Mouse (Mus musculus) gastrocnemius, adult 2 months (tissue): ENCODE data around the gene Herc2. TPM values are rescaled to one million over a fixed set of nuclear protein-coding genes. Genes with fewer than 3 reads are reported as not detected.

Source experiments
- DNase-seq: peaks from one replicate; pipeline ENCODE4 v3.0.0; 2022
- H3K27ac ChIP-seq: fragments of 200-600 bp; 2 replicates; pipeline ENCODE4 v1.8.1; 2022; ENCODE audit warnings: mild to moderate bottlenecking
- H3K4me3 ChIP-seq: fragments of 200-600 bp; 2 replicates; pipeline ENCODE4 v1.8.1; 2022; ENCODE audit warnings: mild to moderate bottlenecking, moderate library complexity
- CTCF ChIP-seq: fragments of 200-600 bp; IDR thresholded peaks from 2 replicates; pipeline ENCODE4 v1.8.1; 2022; ENCODE audit warnings: antibody characterized with exemption, mild to moderate bottlenecking, moderate library complexity
- intact Hi-C: fragments of 180-260 bp; cut with DNase I; formaldehyde crosslinking; loops from one replicate; pipeline ENCODE4 v1.15.1; 2025
- total RNA-seq, 2 experiments: library from RNA; stranded (reverse); gene quantifications; 2 replicates each; pipeline ENCODE4 v1.2.3; 2021

The Herc2 gene
- total RNA-seq, 2 experiments from 2014 or later: 44.5 to 63.8 TPM

DNA sequence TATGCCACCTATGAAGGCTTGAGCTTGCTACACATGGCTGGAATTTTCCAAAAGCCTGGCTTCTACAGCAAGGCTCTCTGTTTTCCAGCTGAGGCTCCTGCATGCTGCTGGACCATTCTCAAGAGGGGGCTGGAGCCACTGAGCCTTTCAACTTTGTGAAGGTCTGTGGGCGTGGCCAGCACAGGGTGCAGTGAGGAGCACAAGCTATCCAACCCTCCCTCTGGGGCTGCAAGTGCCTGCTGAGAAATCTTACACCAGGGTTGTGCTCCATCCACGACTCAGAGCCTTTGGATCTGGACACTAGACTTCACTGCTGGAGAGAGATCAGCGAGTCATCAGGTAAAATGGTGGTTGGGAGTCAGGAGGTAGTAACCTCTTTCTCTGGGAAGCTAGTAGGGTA is 189.5 kb downstream of the Herc2 start, which contains the start of gene Oca2:
Gene Oca2, plus strand, starts transcription at position 218 of the 400 bp plus-strand sequence.
- TF ChIP-seq CTCF: no peak
- H3K27ac ChIP-seq: no peak within 1 kb of the TSS
- intact Hi-C loops: no loop called here
- H3K4me3 ChIP-seq: no peak within 1 kb of the TSS
- DNase-seq: no peak

GRCm38 (mm10) chr7:56254568-56254967 is 204.6 kb downstream of the Herc2 start:
- no peak for DNase-seq
- Histone ChIP-seq H3K4me3 (no peak overlapping the region), H3K27ac (no peak overlapping the region)
- no peak for TF ChIP-seq CTCF
- intact Hi-C loops: no loop called here

DNA sequence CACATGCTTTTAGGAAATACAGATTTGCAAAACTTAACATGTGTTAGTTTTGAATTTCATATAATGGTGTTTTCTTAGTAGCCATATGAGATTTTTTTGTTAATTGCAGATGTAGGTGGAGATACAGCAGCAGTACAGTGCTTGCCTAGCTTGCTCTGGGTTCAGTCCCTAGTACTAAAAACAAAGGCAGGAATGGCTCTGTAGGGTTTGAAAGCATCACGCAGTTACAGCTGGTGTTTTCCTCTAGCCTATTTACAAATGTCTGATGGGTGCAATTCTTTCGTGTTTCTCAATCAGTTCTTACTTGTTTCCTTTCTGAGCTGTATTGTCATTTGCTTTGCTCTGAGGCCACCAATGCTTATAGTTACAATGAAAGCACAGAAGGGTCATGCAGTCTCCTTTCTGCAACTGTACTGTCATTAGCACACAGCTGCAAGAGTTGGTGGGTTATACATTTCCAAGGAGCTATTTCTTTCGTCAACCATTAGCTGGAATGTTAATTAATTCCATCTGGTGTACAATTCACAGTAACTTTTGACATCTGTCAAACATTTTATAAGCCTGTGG is 208.0 kb downstream of the Herc2 start:
- intact Hi-C loops: no loop called here
- no peak for TF ChIP-seq CTCF
- no peak overlapping the region for H3K4me3 ChIP-seq
- H3K27ac ChIP-seq: no peak overlapping the region
- no peak for DNase-seq

DNA sequence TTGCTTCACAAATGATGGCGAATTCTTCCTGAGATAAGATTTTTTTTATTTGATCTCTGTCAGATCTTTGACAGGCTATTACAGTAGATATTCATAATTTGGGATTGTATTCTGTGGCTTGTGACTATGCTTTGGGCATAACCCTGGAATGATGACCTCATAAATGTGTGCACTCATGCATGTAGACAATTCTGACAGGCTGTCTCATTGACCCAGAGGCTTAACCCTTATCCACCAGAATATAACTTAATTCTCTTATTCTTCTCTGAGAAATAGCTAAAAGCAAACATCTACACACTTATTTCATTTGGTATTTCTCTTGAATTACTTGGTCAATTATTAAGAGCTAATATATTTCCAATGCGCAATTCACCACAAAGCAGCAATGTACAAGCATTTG is 227.5 kb downstream of the Herc2 start:
- DNase-seq: no peak
- H3K27ac ChIP-seq: no peak overlapping the region
- no peak for TF ChIP-seq CTCF
- intact Hi-C loops: no loop called here
- H3K4me3 ChIP-seq: no peak overlapping the region

Other genes starting within 250 kb of the Herc2 start
- 10 to 100 TPM; 18.6 to 27.2 TPM for gene Cyfip1, start 208.5 kb upstream of the Herc2 start, total RNA-seq
- 10 to 100 TPM; 31.7 to 32.6 TPM for gene Nipa2, start 87.7 kb upstream of the Herc2 start, total RNA-seq
- 1 to 10 TPM; 2.5 to 3.5 TPM for gene Nipa1, start 30.2 kb upstream of the Herc2 start, total RNA-seq
- gene Oca2, start 189.6 kb downstream of the Herc2 start, total RNA-seq: not detected